Mouse (Mus musculus): Measurements from ENCODE around the gene Map2k4. TPM values are rescaled to one million over a fixed set of nuclear protein-coding genes. Genes with fewer than 3 reads are reported as not detected.

The Map2k4 gene
- polyA plus RNA-seq, 1 experiment from 2014 or later: 82.7 TPM

DNA sequence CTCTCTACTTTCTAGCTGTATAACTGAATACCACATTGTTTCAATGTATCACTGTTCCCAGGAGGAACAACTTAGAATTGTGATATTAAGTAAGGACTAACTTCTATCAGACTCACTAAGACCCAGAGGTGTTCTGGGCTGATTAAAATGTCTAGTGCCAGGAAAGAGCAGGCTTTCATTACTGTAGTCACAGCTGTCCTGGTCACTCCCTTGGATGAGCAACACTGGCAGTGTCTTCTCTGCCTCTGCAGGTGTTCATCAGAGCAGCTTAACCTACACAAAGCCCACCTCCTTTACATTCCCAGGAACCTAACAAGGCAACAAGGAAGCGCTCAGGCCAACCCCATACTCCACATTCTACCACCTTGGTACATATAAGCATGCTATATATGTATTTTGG lies 8.5 kb downstream of the Map2k4 start:
- Histone ChIP-seq H3K4me1 (replicated peaks; ENCODE audit: control insufficient read depth, insufficient read depth, low read length) (no peaks in the 10 kb centered on the region), H3K9me3 (ENCODE audit: control insufficient read depth, low read length) (no peaks in the 10 kb centered on the region), H3K4me2 (replicated peaks; ENCODE audit: low read depth, low read length) (no peak overlapping the region), H3K4me3 (ENCODE audit: low read depth, low read length) (no peak overlapping the region), H3K36me3 (ENCODE audit: control insufficient read depth, insufficient read depth, low read length) (no peaks in the 10 kb centered on the region), H3K27ac (ENCODE audit: low read depth, low read length) (no peak overlapping the region), H3K9ac (ENCODE audit: low read depth, low read length) (no peak overlapping the region), H3K27me3 (ENCODE audit: control insufficient read depth, insufficient read depth, low read length) (no peaks in the 10 kb centered on the region)
- DNase-seq (ENCODE audit: low spot score) (no peak), ATAC-seq (ENCODE audit: low FRiP score) (no peak)
- WGBS: 96% methylated on average over 1 of the region's 1 CpGs

GRCm38 (mm10) chr11:65779066-65779465 lies 9.0 kb downstream of the Map2k4 start:
- H3K9me3 ChIP-seq (ENCODE audit: control insufficient read depth, low read length): no peaks in the 10 kb centered on the region
- no peak overlapping the region for H3K4me3 ChIP-seq (ENCODE audit: low read depth, low read length)
- no peak overlapping the region for H3K27ac ChIP-seq (ENCODE audit: low read depth, low read length)
- 91% methylated on average over 1 of the region's 1 CpGs for WGBS
- no peaks in the 10 kb centered on the region for H3K27me3 ChIP-seq (ENCODE audit: control insufficient read depth, insufficient read depth, low read length)
- no peaks in the 10 kb centered on the region for H3K4me1 ChIP-seq (replicated peaks; ENCODE audit: control insufficient read depth, insufficient read depth, low read length)
- no peaks in the 10 kb centered on the region for H3K36me3 ChIP-seq (ENCODE audit: control insufficient read depth, insufficient read depth, low read length)
- H3K4me2 ChIP-seq (replicated peaks; ENCODE audit: low read depth, low read length): no peak overlapping the region
- no peak overlapping the region for H3K9ac ChIP-seq (ENCODE audit: low read depth, low read length)
- ATAC-seq (ENCODE audit: low FRiP score) (no peak), DNase-seq (ENCODE audit: low spot score) (no peak)

DNA sequence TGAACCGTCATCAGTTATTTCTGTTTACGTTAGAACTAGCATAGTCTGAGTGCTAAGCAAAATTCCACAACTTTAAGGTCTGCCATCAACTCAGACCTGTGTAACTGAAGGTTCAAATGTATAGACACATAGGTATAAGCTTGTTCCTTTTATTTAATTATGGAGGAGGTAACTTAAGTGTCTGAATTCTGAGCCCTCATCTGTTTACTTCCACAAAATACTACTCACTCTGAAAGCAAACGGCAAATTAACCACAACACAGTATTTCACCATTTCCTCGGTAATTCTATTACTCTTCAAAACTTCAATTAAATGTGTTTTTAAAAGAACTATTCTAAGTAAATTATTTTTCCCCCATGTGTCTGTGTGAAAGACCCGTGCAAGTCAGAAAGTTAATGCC lies 10.3 kb downstream of the Map2k4 start:
- WGBS: 77% methylated on average over 5 of the region's 5 CpGs
- Histone ChIP-seq H3K9ac (ENCODE audit: low read depth, low read length) (no peak overlapping the region), H3K4me2 (replicated peaks; ENCODE audit: low read depth, low read length) (no peak overlapping the region), H3K27me3 (ENCODE audit: control insufficient read depth, insufficient read depth, low read length) (no peaks in the 10 kb centered on the region), H3K4me3 (ENCODE audit: low read depth, low read length) (no peak overlapping the region), H3K9me3 (ENCODE audit: control insufficient read depth, low read length) (no peaks in the 10 kb centered on the region), H3K27ac (ENCODE audit: low read depth, low read length) (no peak overlapping the region), H3K36me3 (ENCODE audit: control insufficient read depth, insufficient read depth, low read length) (no peaks in the 10 kb centered on the region), H3K4me1 (replicated peaks; ENCODE audit: control insufficient read depth, insufficient read depth, low read length) (no peaks in the 10 kb centered on the region)
- DNase-seq (ENCODE audit: low spot score): no peak
- no peak for ATAC-seq (ENCODE audit: low FRiP score)

DNA sequence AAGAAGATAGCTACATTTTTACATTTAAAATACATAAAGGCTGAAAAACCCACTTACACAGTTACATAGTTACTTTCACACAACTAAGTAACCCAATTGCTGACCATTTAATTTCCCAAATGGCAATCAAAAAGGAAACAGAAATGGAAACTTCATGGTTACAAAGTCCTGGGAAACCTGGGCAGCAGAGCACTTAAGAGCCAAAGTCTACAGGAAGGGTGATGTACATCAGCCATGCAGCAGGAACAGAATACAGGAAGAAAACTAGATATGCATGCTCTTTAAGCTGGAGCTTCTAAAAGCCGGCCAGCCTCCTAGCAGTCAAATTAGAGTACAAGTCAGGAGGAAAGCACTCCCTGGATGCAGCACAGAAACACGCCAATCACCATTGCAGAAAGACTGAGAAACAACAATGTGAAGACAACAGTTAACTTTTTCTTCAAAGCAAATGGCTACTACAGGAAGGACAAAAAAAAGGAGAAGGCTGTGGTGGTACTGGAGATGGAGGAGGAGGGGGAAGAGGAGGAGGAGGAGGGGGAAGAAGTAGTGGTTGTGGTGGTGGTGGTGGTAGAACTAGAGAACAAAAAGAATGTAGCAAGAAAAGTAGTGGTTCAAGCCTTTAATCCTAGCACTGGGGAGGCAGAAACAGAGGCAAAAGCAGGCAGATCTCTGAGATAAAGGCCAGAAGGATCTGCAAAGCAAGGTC lies 11.0 kb downstream of the Map2k4 start:
- 68% methylated on average over 2 of the region's 2 CpGs for WGBS
- Histone ChIP-seq H3K27ac (ENCODE audit: low read depth, low read length) (no peak overlapping the region), H3K36me3 (ENCODE audit: control insufficient read depth, insufficient read depth, low read length) (no peaks in the 10 kb centered on the region), H3K9ac (ENCODE audit: low read depth, low read length) (no peak overlapping the region), H3K4me2 (replicated peaks; ENCODE audit: low read depth, low read length) (no peak overlapping the region), H3K27me3 (ENCODE audit: control insufficient read depth, insufficient read depth, low read length) (no peaks in the 10 kb centered on the region), H3K4me3 (ENCODE audit: low read depth, low read length) (no peak overlapping the region), H3K4me1 (replicated peaks; ENCODE audit: control insufficient read depth, insufficient read depth, low read length) (no peaks in the 10 kb centered on the region), H3K9me3 (ENCODE audit: control insufficient read depth, low read length) (no peaks in the 10 kb centered on the region)
- no peak for ATAC-seq (ENCODE audit: low FRiP score)
- DNase-seq (ENCODE audit: low spot score): no peak

- H3K4me3 ChIP-seq (ENCODE audit: low read depth, low read length): no peak overlapping the region
- H3K4me1 ChIP-seq (replicated peaks; ENCODE audit: control insufficient read depth, insufficient read depth, low read length): no peaks in the 10 kb centered on the region
- ATAC-seq (ENCODE audit: low FRiP score): no peak
- H3K4me2 ChIP-seq (replicated peaks; ENCODE audit: low read depth, low read length): no peak overlapping the region
- H3K27ac ChIP-seq (ENCODE audit: low read depth, low read length): no peak overlapping the region
- no peak for DNase-seq (ENCODE audit: low spot score)
- WGBS: 85% methylated on average over 6 of the region's 6 CpGs
- no peaks in the 10 kb centered on the region for H3K27me3 ChIP-seq (ENCODE audit: control insufficient read depth, insufficient read depth, low read length)
- H3K9ac ChIP-seq (ENCODE audit: low read depth, low read length): no peak overlapping the region
- no peaks in the 10 kb centered on the region for H3K36me3 ChIP-seq (ENCODE audit: control insufficient read depth, insufficient read depth, low read length)
- no peaks in the 10 kb centered on the region for H3K9me3 ChIP-seq (ENCODE audit: control insufficient read depth, low read length)
Observed at GRCm38 (mm10) chr11:65773946-65774656, 14.0 kb downstream of the Map2k4 start.

DNA sequence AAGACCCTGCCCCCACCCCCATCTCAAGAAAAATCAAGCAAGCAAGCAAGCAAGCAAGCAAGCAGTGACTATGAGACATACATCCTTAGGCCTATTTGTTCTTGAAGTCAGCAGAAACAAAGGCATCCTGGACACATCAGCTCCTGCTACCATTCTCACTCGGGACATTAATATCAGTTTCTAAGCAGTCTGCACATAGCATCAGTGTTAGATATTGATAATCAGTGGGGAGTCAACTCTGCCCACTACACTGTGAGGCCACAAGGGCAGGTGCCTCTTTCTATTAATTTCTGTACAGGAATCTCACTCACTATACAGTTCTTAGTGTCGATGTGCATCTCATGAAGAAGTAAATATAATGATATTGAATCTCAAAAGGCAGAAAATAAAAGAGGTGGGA lies 14.6 kb downstream of the Map2k4 start:
- DNase-seq (ENCODE audit: low spot score) (no peak), ATAC-seq (ENCODE audit: low FRiP score) (no peak)
- Histone ChIP-seq H3K9me3 (ENCODE audit: control insufficient read depth, low read length) (no peaks in the 10 kb centered on the region), H3K4me3 (ENCODE audit: low read depth, low read length) (no peak overlapping the region), H3K4me2 (replicated peaks; ENCODE audit: low read depth, low read length) (no peak overlapping the region), H3K27me3 (ENCODE audit: control insufficient read depth, insufficient read depth, low read length) (no peaks in the 10 kb centered on the region), H3K27ac (ENCODE audit: low read depth, low read length) (no peak overlapping the region), H3K4me1 (replicated peaks; ENCODE audit: control insufficient read depth, insufficient read depth, low read length) (no peaks in the 10 kb centered on the region), H3K36me3 (ENCODE audit: control insufficient read depth, insufficient read depth, low read length) (no peaks in the 10 kb centered on the region), H3K9ac (ENCODE audit: low read depth, low read length) (no peak overlapping the region)
- 86% methylated on average over 2 of the region's 2 CpGs for WGBS

DNA sequence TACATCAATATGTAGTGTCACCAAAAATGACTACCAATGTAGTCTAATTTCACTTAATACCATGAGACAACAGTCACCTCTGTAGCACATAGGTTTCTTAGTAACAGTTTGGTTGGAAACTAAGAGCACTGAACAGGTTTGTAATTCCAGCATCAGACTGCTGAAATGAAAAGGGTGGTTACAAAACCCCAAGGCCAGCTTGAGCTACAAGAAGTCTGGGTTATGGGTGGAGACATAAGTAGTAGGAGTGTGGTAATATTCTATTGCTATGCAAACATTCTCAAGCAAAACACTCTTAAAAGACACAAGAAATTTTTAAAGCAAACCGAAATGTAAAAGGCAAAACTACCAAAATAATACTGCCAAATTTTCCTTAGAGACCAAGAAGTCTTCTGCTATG lies 16.6 kb downstream of the Map2k4 start:
- ATAC-seq (ENCODE audit: low FRiP score) (no peak), DNase-seq (ENCODE audit: low spot score) (no peak)
- H3K9me3 ChIP-seq (ENCODE audit: control insufficient read depth, low read length): no peaks in the 10 kb centered on the region
- no peak overlapping the region for H3K9ac ChIP-seq (ENCODE audit: low read depth, low read length)
- no peaks in the 10 kb centered on the region for H3K36me3 ChIP-seq (ENCODE audit: control insufficient read depth, insufficient read depth, low read length)
- WGBS: 94% methylated on average over 1 of the region's 1 CpGs
- no peaks in the 10 kb centered on the region for H3K4me1 ChIP-seq (replicated peaks; ENCODE audit: control insufficient read depth, insufficient read depth, low read length)
- no peak overlapping the region for H3K4me2 ChIP-seq (replicated peaks; ENCODE audit: low read depth, low read length)
- H3K27ac ChIP-seq (ENCODE audit: low read depth, low read length): no peak overlapping the region
- H3K4me3 ChIP-seq (ENCODE audit: low read depth, low read length): no peak overlapping the region
- no peaks in the 10 kb centered on the region for H3K27me3 ChIP-seq (ENCODE audit: control insufficient read depth, insufficient read depth, low read length)

DNA sequence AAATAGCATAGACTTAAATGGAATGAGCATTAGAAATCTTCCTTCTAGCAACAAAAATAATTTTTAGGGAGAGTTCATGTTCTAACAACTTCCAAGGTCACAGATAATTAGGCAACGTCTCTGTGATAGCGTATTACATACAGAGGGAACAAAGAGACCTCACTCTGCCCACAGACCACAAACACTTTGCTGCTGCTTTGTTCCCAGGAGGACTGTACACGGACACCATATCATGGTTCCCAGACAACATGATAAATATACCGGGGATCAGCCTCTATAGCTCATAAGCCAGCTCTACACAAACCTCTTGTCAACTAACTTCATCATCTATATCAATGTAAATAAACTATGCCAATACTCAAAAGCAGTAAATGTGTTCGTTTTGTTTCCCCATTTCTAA lies 18.1 kb downstream of the Map2k4 start:
- Histone ChIP-seq H3K4me2 (replicated peaks; ENCODE audit: low read depth, low read length) (no peak overlapping the region), H3K9me3 (ENCODE audit: control insufficient read depth, low read length) (no peaks in the 10 kb centered on the region), H3K9ac (ENCODE audit: low read depth, low read length) (no peak overlapping the region), H3K4me1 (replicated peaks; ENCODE audit: control insufficient read depth, insufficient read depth, low read length) (no peaks in the 10 kb centered on the region), H3K27ac (ENCODE audit: low read depth, low read length) (no peak overlapping the region), H3K27me3 (ENCODE audit: control insufficient read depth, insufficient read depth, low read length) (no peaks in the 10 kb centered on the region), H3K4me3 (ENCODE audit: low read depth, low read length) (no peak overlapping the region), H3K36me3 (ENCODE audit: control insufficient read depth, insufficient read depth, low read length) (no peaks in the 10 kb centered on the region)
- DNase-seq (ENCODE audit: low spot score) (no peak), ATAC-seq (ENCODE audit: low FRiP score) (no peak)
- 76% methylated on average over 5 of the region's 5 CpGs for WGBS

DNA sequence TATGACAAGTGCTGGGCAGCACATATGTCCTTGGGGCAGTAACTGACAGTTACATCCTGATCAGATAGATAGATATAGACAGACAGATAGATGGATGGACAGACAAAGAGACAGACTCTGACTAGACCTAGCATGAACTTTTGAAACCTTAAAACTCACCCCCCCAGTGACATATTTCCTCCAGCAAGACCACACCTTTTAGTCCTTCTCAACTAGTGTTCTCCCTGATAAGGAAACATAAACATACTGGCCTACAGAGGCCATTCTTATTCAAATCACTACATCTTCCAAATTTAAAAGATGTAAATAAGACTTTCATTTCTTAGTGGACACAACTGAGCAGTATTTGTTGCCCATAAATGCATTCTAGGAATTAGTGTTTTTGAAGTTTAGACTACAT lies 19.7 kb downstream of the Map2k4 start:
- no peaks in the 10 kb centered on the region for H3K36me3 ChIP-seq (ENCODE audit: control insufficient read depth, insufficient read depth, low read length)
- H3K4me1 ChIP-seq (replicated peaks; ENCODE audit: control insufficient read depth, insufficient read depth, low read length): no peaks in the 10 kb centered on the region
- H3K27ac ChIP-seq (ENCODE audit: low read depth, low read length): no peak overlapping the region
- no peak overlapping the region for H3K4me3 ChIP-seq (ENCODE audit: low read depth, low read length)
- H3K27me3 ChIP-seq (ENCODE audit: control insufficient read depth, insufficient read depth, low read length): no peaks in the 10 kb centered on the region
- ATAC-seq (ENCODE audit: low FRiP score) (no peak), DNase-seq (ENCODE audit: low spot score) (no peak)
- H3K9ac ChIP-seq (ENCODE audit: low read depth, low read length): no peak overlapping the region
- H3K4me2 ChIP-seq (replicated peaks; ENCODE audit: low read depth, low read length): no peak overlapping the region
- no peaks in the 10 kb centered on the region for H3K9me3 ChIP-seq (ENCODE audit: control insufficient read depth, low read length)

Data from hindbrain, embryonic 11.5 days (tissue).